Mouse (Mus musculus) MEL (cell line): ENCODE results near the gene Srp9. TPM values are rescaled to one million over a fixed set of nuclear protein-coding genes. Genes with fewer than 3 reads are reported as not detected.

Experiments used
- DNase-seq: peaks from one replicate; pipeline ENCODE4 v3.0.0; 2011; ENCODE audit warnings: low read depth, low spot score
- H3K27ac ChIP-seq: 2 replicates; pipeline ENCODE4 v1.5.1; 2012; ENCODE audit warnings: low read depth, mild to moderate bottlenecking, control low read depth, low read length, moderate library complexity; ENCODE audit not compliant: control insufficient read depth
- H3K27me3 ChIP-seq, 2 experiments: fragments of 150-350 bp in 1 of 2; sonication (generic) in 1 of 2; 2 replicates each; pipeline ENCODE4 v1.6.1; 2012; ENCODE audit warnings: low read length in 2 of 2, mild to moderate bottlenecking in 2 of 2, improper control_type of control experiment in 1 of 2, moderate library complexity in 1 of 2; ENCODE audit not compliant: insufficient read depth in 2 of 2, control insufficient read depth in 1 of 2
- H3K36me3 ChIP-seq, 2 experiments: 2 replicates each; pipeline ENCODE4 v1.6.1; 2012 to 2014; ENCODE audit warnings: low read length in 2 of 2, improper control_type of control experiment in 1 of 2, inconsistent platforms in 1 of 2, mild to moderate bottlenecking in 1 of 2; ENCODE audit not compliant: insufficient read depth in 2 of 2, control insufficient read depth in 1 of 2
- H3K4me1 ChIP-seq, 2 experiments: fragments of 150-350 bp in 1 of 2; sonication (generic) in 1 of 2; 2 replicates each; pipeline ENCODE4 v1.6.1; 2012; ENCODE audit warnings: low read length in 2 of 2, improper control_type of control experiment in 1 of 2, mild to moderate bottlenecking in 1 of 2; ENCODE audit not compliant: insufficient read depth in 2 of 2, control insufficient read depth in 1 of 2
- H3K4me3 ChIP-seq, 2 experiments: fragments of 150-350 bp in 1 of 2; sonication (generic) in 1 of 2; 2 replicates each; pipeline ENCODE4 v1.5.1; 2012; ENCODE audit warnings: low read depth in 2 of 2, low read length in 2 of 2, mild to moderate bottlenecking in 2 of 2, moderate library complexity in 2 of 2, control low read depth in 1 of 2, improper control_type of control experiment in 1 of 2; ENCODE audit not compliant: control insufficient read depth in 1 of 2, insufficient read depth in 1 of 2
- H3K79me2 ChIP-seq: 2 replicates; pipeline ENCODE4 v1.6.1; 2012; ENCODE audit warnings: mild to moderate bottlenecking, low read length, moderate library complexity; ENCODE audit not compliant: control insufficient read depth, poor library complexity, insufficient read depth
- H3K9ac ChIP-seq: 2 replicates; pipeline ENCODE4 v1.6.1; 2012; ENCODE audit warnings: low read depth, mild to moderate bottlenecking, control low read depth, low read length, moderate library complexity; ENCODE audit not compliant: control insufficient read depth, poor library complexity, severe bottlenecking
- H3K9me3 ChIP-seq: fragments of 150-350 bp; sonication (generic); replicated peaks from 2 replicates; pipeline ENCODE4 v1.6.1; 2012; ENCODE audit warnings: mild to moderate bottlenecking, low read length, improper control_type of control experiment, moderate library complexity; ENCODE audit not compliant: insufficient read depth
- CHD2 ChIP-seq: IDR thresholded peaks from 2 replicates; pipeline ENCODE4 v1.6.1; 2011; ENCODE audit warnings: low read length, improper control_type of control experiment
- CTCF ChIP-seq, 3 experiments: IDR thresholded peaks in 2 of 3; conservative IDR thresholded peaks in 1 of 3; 2 replicates each; pipeline ENCODE4 v1.5.1; 2011 to 2012; ENCODE audit warnings: low read length in 3 of 3, low read depth in 2 of 3, mild to moderate bottlenecking in 2 of 3, improper control_type of control experiment in 1 of 3, inconsistent platforms in 1 of 3, mixed read lengths in 1 of 3, moderate library complexity in 1 of 3; ENCODE audit not compliant: control insufficient read depth in 1 of 3, insufficient read depth in 1 of 3, poor library complexity in 1 of 3, severe bottlenecking in 1 of 3
- EP300 ChIP-seq, 2 experiments: IDR thresholded peaks; 2 replicates each; pipeline ENCODE4 v1.6.1; 2011; ENCODE audit warnings: improper control_type of control experiment in 2 of 2, low read length in 2 of 2, low read depth in 1 of 2, mild to moderate bottlenecking in 1 of 2
- GABPA ChIP-seq: IDR thresholded peaks from 2 replicates; pipeline ENCODE4 v1.6.1; 2012; ENCODE audit warnings: low read depth, mild to moderate bottlenecking, inconsistent platforms, low read length, improper control_type of control experiment, moderate library complexity
- KAT2A ChIP-seq: conservative IDR thresholded peaks from 2 replicates; pipeline ENCODE4 v1.6.1; 2012; ENCODE audit warnings: low read depth, low read length, improper control_type of control experiment, inconsistent platforms
- MAZ ChIP-seq: IDR thresholded peaks from 2 replicates; pipeline ENCODE4 v1.6.1; 2012; ENCODE audit warnings: low read depth, mild to moderate bottlenecking, inconsistent platforms, low read length, improper control_type of control experiment
- MYC ChIP-seq: IDR thresholded peaks from 2 replicates; pipeline ENCODE4 v1.6.1; 2011; ENCODE audit warnings: low read depth, mild to moderate bottlenecking, low read length, improper control_type of control experiment, moderate library complexity
- NELFE ChIP-seq: IDR thresholded peaks from 2 replicates; pipeline ENCODE4 v1.6.1; 2011; ENCODE audit warnings: low read depth, low read length, improper control_type of control experiment
- POLR2A ChIP-seq, 2 experiments: IDR thresholded peaks; 2 replicates each; pipeline ENCODE4 v1.6.1; 2011 to 2012; ENCODE audit warnings: low read length in 2 of 2, mild to moderate bottlenecking in 2 of 2, control low read depth in 1 of 2, improper control_type of control experiment in 1 of 2, low read depth in 1 of 2, moderate library complexity in 1 of 2; ENCODE audit not compliant: control insufficient read depth in 1 of 2, insufficient read depth in 1 of 2, poor library complexity in 1 of 2
- POLR2AphosphoS2 ChIP-seq: IDR thresholded peaks from 2 replicates; pipeline ENCODE4 v1.6.1; 2011; ENCODE audit warnings: low read length, improper control_type of control experiment
- USF1 ChIP-seq: IDR thresholded peaks from 2 replicates; pipeline ENCODE4 v1.6.1; 2014; ENCODE audit warnings: low read depth, mild to moderate bottlenecking, inconsistent platforms, low read length, improper control_type of control experiment, moderate library complexity
- USF2 ChIP-seq, 2 experiments: IDR thresholded peaks; 2 replicates each; pipeline ENCODE4 v1.6.1; 2011 to 2012; ENCODE audit warnings: improper control_type of control experiment in 2 of 2, low read length in 2 of 2, borderline replicate concordance in 1 of 2, inconsistent platforms in 1 of 2, low read depth in 1 of 2, mild to moderate bottlenecking in 1 of 2; ENCODE audit not compliant: insufficient read depth in 1 of 2
- ZKSCAN1 ChIP-seq: IDR thresholded peaks from 2 replicates; pipeline ENCODE4 v1.6.1; 2012; ENCODE audit warnings: low read depth, mild to moderate bottlenecking, inconsistent platforms, low read length, improper control_type of control experiment, moderate library complexity
- ZMIZ1 ChIP-seq: IDR thresholded peaks from 2 replicates; pipeline ENCODE4 v1.6.1; 2012; ENCODE audit warnings: low read depth, mild to moderate bottlenecking, inconsistent platforms, low read length, improper control_type of control experiment, moderate library complexity
- polyA plus RNA-seq, 2 experiments: library from polyadenylated mRNA; stranded (reverse) in 1 of 2; unstranded in 1 of 2; fragments of >175 nt in 1 of 2; fragments of >200 nt in 1 of 2; gene quantifications; 2 replicates each; pipeline versions ENCODE4 v1.2.1 to v1.2.4; 2012; ENCODE audit warnings: low replicate concordance in 2 of 2, low read depth in 1 of 2; ENCODE audit not compliant: insufficient read length in 2 of 2, insufficient read depth in 1 of 2, missing spikeins in 1 of 2
- total RNA-seq: library from RNA; depleted of rRNA; stranded (reverse); fragments of 300-350 nt; gene quantifications from 2 replicates; pipeline ENCODE4 v1.2.3, GENCODE M21; 2012

Srp9 gene
- total and polyA plus RNA-seq, 3 experiments = 49.7 to 61.8 TPM; not detected in 1

DNA sequence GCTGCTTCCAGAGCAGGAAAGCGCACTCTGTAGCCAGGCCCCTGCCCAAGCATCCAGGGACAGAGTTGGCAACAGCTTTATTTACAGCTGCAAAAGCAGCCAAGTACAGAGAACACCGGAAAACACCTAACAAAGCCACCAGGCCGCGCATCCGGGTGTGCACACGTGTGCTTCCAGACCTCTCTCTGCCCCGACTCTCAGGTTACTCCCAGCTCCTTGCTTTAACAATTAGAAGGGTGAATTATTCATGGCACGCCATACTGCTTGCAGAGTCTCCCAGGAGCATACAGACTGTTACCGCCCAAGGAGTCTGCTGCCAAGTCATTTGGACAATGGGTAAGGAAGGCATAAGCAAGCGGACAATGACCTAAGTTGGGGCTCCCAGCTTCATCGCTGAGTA is 21.1 kb upstream of the Srp9 start:
- Histone ChIP-seq H3K9me3 (no peaks in the 10 kb centered on the region), H3K36me3 (0 out of 4 replicates have a peak, but pooled peaks cover 0 to 2% of the 10 kb centered on the region in 2 experiments), H3K27ac (no peak overlapping the region), H3K4me1 (peaks cover 0 to 3% of the 10 kb centered on the region in 2 experiments; a peak in 2 of 4 replicates), H3K79me2 (no peaks in the 10 kb centered on the region), H3K9ac (no peak overlapping the region), H3K4me3 (no peak overlapping the region), H3K27me3 (no peaks in the 10 kb centered on the region; a peak in 1 of 4 replicates)
- TF ChIP-seq MYC (no peak), POLR2AphosphoS2 (no peak), ZKSCAN1 (no peak)
- no peak for DNase-seq

DNA sequence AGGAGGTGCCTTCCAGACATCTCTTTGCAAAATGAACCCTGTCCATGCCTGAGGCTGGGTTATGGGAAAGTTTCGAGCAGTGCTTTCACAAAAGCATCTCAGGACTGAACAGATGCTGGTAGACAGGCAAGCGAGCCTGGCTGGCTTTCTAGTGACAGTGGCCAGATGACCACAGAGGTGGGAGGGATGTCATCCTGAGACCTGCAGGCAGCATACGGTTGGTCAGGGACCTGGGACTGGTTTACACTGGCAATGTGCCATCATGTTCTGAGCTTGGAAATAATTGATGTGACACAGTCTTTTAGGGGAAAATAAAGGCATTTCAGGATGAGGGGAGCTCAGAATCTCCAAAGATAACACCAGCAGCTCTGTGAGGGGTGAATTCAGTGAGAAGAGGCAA is 19.5 kb upstream of the Srp9 start:
- Histone ChIP-seq H3K79me2 (no peaks in the 10 kb centered on the region), H3K9me3 (no peaks in the 10 kb centered on the region), H3K9ac (no peak overlapping the region), H3K27me3 (no peaks in the 10 kb centered on the region; a peak in 1 of 4 replicates), H3K4me1 (peaks cover 0 to 3% of the 10 kb centered on the region in 2 experiments; a peak in 2 of 4 replicates), H3K4me3 (no peak overlapping the region), H3K36me3 (0 out of 4 replicates have a peak, but pooled peaks cover 0 to 2% of the 10 kb centered on the region in 2 experiments), H3K27ac (no peak overlapping the region)
- no peak for DNase-seq
- no peak for TF ChIP-seq KAT2A

GRCm38 (mm10) chr1:182107251-182107650 is 17.3 kb upstream of the Srp9 start:
- Histone ChIP-seq H3K9ac (no peak overlapping the region), H3K27me3 (no peaks in the 10 kb centered on the region; a peak in 1 of 4 replicates), H3K4me3 (no peak overlapping the region), H3K4me1 (peaks cover 0 to 3% of the 10 kb centered on the region in 2 experiments; a peak in 2 of 4 replicates), H3K27ac (no peak overlapping the region), H3K9me3 (no peaks in the 10 kb centered on the region), H3K36me3 (0 out of 4 replicates have a peak, but pooled peaks cover 0 to 2% of the 10 kb centered on the region in 2 experiments), H3K79me2 (no peaks in the 10 kb centered on the region)
- DNase-seq = no peak
- no peak for TF ChIP-seq ZMIZ1

DNA sequence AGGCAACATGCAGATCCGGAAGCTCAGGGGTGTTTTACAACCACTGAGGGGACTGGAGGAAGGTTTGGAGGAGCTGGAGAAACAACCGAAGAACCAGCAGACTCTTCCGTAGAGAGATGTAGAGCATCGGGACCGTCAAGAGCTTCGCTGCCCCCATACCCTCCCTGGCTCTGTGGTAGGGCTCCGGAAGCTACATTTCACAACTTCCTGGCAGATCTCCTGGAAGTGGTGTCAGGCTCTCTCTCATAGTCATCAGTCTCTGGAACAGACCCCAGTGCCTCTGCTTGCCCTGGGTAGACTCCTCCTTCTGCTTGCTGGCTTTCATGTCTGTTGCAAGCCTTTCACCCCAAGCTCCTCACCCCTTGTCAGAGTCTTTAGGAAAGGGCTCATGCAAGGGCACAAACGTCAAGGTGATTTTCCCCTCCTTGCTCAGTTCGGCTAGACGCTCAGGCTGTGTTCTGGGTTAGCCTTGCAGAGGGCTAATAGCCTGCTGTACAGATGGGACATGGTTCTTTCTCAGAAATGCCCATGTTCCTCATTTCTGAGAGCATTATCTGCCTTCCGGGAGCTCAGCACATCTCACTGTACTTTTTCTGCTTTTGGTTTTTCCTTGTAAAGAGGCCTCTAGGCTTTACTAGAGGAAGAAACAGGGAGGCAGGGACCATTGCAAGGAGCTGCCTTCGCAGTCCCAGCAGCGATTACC is 16.0 kb upstream of the Srp9 start:
- 0 out of 4 replicates have a peak, but pooled peaks cover 0 to 2% of the 10 kb centered on the region in 2 experiments for H3K36me3 ChIP-seq
- no peaks in the 10 kb centered on the region; a peak in 1 of 4 replicates for H3K27me3 ChIP-seq
- no peaks in the 10 kb centered on the region for H3K9me3 ChIP-seq
- H3K9ac ChIP-seq = no peak overlapping the region
- H3K4me3 ChIP-seq = no peak overlapping the region
- no peak for DNase-seq
- TF ChIP-seq ZMIZ1 (no peak), USF2 (IDR thresholded peaks at IDR 0.05; ENCODE audit: borderline replicate concordance in 1 of 2, insufficient read depth in 1 of 2, low read depth in 1 of 2, low read length in 2 of 2) (no peak), KAT2A (no peak), GABPA (no peak), MAZ (no peak), USF1 (no peak), MYC (no peak), CHD2 (no peak), CTCF (IDR thresholded peaks at IDR 0.05 in 2 of 3, conservative IDR thresholded peaks at IDR 0.05 in 1 of 3; ENCODE audit: control insufficient read depth in 1 of 3, insufficient read depth in 1 of 3, low read depth in 2 of 3, low read length in 3 of 3, poor library complexity in 1 of 3, severe bottlenecking in 1 of 3) (no peak), EP300 (IDR thresholded peaks at IDR 0.05; ENCODE audit: low read depth in 1 of 2, low read length in 2 of 2) (no peak), POLR2A (IDR thresholded peaks at IDR 0.05; ENCODE audit: control insufficient read depth in 1 of 2, insufficient read depth in 1 of 2, low read depth in 1 of 2, low read length in 2 of 2, poor library complexity in 1 of 2) (no peak), NELFE (no peak)
- TF ChIP-seq, all 39 proteins: peak for 0
- Histone ChIP-seq H3K79me2 (no peaks in the 10 kb centered on the region), H3K4me1 (peaks cover 0 to 3% of the 10 kb centered on the region in 2 experiments; a peak in 2 of 4 replicates), H3K27ac (no peak overlapping the region)
